Mouse (Mus musculus): ENCODE measurements at regions not wholly inside any gene's neighbourhood (a gene's known extent, or its start where the extent isn't known, plus 50 kb on each side); places are given as distances from the start of the nearest gene placed in this dataset.
A peak's percentile ranks its signal among the peaks of the same experiment; 100 is the strongest.

GRCm38 (mm10) chr10:95074381-95074780 is 129.7 kb upstream of the Plxnc1 start:
- H3K9me3 ChIP-seq (replicated peaks; ENCODE audit: control insufficient read depth, insufficient read depth, low read length, poor library complexity, severe bottlenecking), result no peaks in the 10 kb centered on the region
- H3K36me3 ChIP-seq (ENCODE audit: control insufficient read depth, insufficient read depth, low read length, poor library complexity, severe bottlenecking), result no peaks in the 10 kb centered on the region
- H3K27me3 ChIP-seq (ENCODE audit: control insufficient read depth, insufficient read depth, low read length, poor library complexity, severe bottlenecking), result no peaks in the 10 kb centered on the region
- no peak overlapping the region for H3K9ac ChIP-seq (ENCODE audit: low read depth, poor library complexity, severe bottlenecking)
- H3K4me3 ChIP-seq (ENCODE audit: low read depth, low read length), result no peak overlapping the region
- H3K27ac ChIP-seq (ENCODE audit: insufficient read depth, low read length), result no peak overlapping the region
- no peaks in the 10 kb centered on the region for H3K4me1 ChIP-seq (ENCODE audit: control insufficient read depth, insufficient read depth, low read length)
- TF ChIP-seq EP300 (IDR thresholded peaks at IDR 0.05; ENCODE audit: insufficient read depth, low read depth, low read length), result no peak
- TF ChIP-seq CTCF (IDR thresholded peaks at IDR 0.05; ENCODE audit: low read depth, low read length), result no peak
- no peak for TF ChIP-seq POLR2A (IDR thresholded peaks at IDR 0.05; ENCODE audit: insufficient read depth, low read length)

GRCm38 (mm10) chr10:95067971-95068370 is 123.3 kb upstream of the Plxnc1 start:
- Histone ChIP-seq H3K27ac (ENCODE audit: insufficient read depth, low read length) (no peak overlapping the region), H3K9ac (ENCODE audit: low read depth, poor library complexity, severe bottlenecking) (no peak overlapping the region), H3K4me1 (ENCODE audit: control insufficient read depth, insufficient read depth, low read length) (no peaks in the 10 kb centered on the region), H3K36me3 (ENCODE audit: control insufficient read depth, insufficient read depth, low read length, poor library complexity, severe bottlenecking) (no peaks in the 10 kb centered on the region), H3K27me3 (ENCODE audit: control insufficient read depth, insufficient read depth, low read length, poor library complexity, severe bottlenecking) (no peaks in the 10 kb centered on the region), H3K9me3 (replicated peaks; ENCODE audit: control insufficient read depth, insufficient read depth, low read length, poor library complexity, severe bottlenecking) (no peaks in the 10 kb centered on the region), H3K4me3 (ENCODE audit: low read depth, low read length) (no peak overlapping the region)
- no peak for TF ChIP-seq POLR2A (IDR thresholded peaks at IDR 0.05; ENCODE audit: insufficient read depth, low read length)
- no peak for TF ChIP-seq EP300 (IDR thresholded peaks at IDR 0.05; ENCODE audit: insufficient read depth, low read depth, low read length)
- TF ChIP-seq CTCF (IDR thresholded peaks at IDR 0.05; ENCODE audit: low read depth, low read length), result no peak

- no peak overlapping the region for H3K27ac ChIP-seq (ENCODE audit: insufficient read depth, low read length)
- H3K9ac ChIP-seq (ENCODE audit: low read depth, poor library complexity, severe bottlenecking), result no peak overlapping the region
- no peak overlapping the region for H3K4me3 ChIP-seq (ENCODE audit: low read depth, low read length)
- H3K36me3 ChIP-seq (ENCODE audit: control insufficient read depth, insufficient read depth, low read length, poor library complexity, severe bottlenecking), result no peaks in the 10 kb centered on the region
- no peaks in the 10 kb centered on the region for H3K9me3 ChIP-seq (replicated peaks; ENCODE audit: control insufficient read depth, insufficient read depth, low read length, poor library complexity, severe bottlenecking)
- TF ChIP-seq CTCF (IDR thresholded peaks at IDR 0.05; ENCODE audit: low read depth, low read length) (no peak), POLR2A (IDR thresholded peaks at IDR 0.05; ENCODE audit: insufficient read depth, low read length) (no peak)
- H3K4me1 ChIP-seq (ENCODE audit: control insufficient read depth, insufficient read depth, low read length), result no peaks in the 10 kb centered on the region
- no peaks in the 10 kb centered on the region for H3K27me3 ChIP-seq (ENCODE audit: control insufficient read depth, insufficient read depth, low read length, poor library complexity, severe bottlenecking)
Observed at GRCm38 (mm10) chr10:95066774-95067173, 122.1 kb upstream of the Plxnc1 start.

- Histone ChIP-seq H3K9ac (ENCODE audit: low read depth, poor library complexity, severe bottlenecking) (no peak overlapping the region), H3K9me3 (replicated peaks; ENCODE audit: control insufficient read depth, insufficient read depth, low read length, poor library complexity, severe bottlenecking) (no peaks in the 10 kb centered on the region; the same call in 1 of the 2 replicates), H3K27me3 (ENCODE audit: control insufficient read depth, insufficient read depth, low read length, poor library complexity, severe bottlenecking) (no peaks in the 10 kb centered on the region; the same call in 1 of the 2 replicates), H3K27ac (ENCODE audit: insufficient read depth, low read length) (peak overlapping the region; percentile 75), H3K36me3 (ENCODE audit: control insufficient read depth, insufficient read depth, low read length, poor library complexity, severe bottlenecking) (no peaks in the 10 kb centered on the region), H3K4me1 (ENCODE audit: control insufficient read depth, insufficient read depth, low read length) (peaks cover 5% of the 10 kb centered on the region), H3K4me3 (ENCODE audit: low read depth, low read length) (peak overlapping the region; percentile 2; the same call in 1 of the 2 replicates)
- TF ChIP-seq POLR2A (IDR thresholded peaks at IDR 0.05; ENCODE audit: insufficient read depth, low read length) (no peak), CTCF (IDR thresholded peaks at IDR 0.05; ENCODE audit: low read depth, low read length) (no peak), EP300 (IDR thresholded peaks at IDR 0.05; ENCODE audit: insufficient read depth, low read depth, low read length) (no peak)
Observed at GRCm38 (mm10) chr10:95059486-95060091, 115.0 kb upstream of the Plxnc1 start.

- Histone ChIP-seq H3K4me1 (ENCODE audit: control insufficient read depth, insufficient read depth, low read length) (peaks cover 5% of the 10 kb centered on the region), H3K9me3 (replicated peaks; ENCODE audit: control insufficient read depth, insufficient read depth, low read length, poor library complexity, severe bottlenecking) (no peaks in the 10 kb centered on the region; the same call in 1 of the 2 replicates), H3K4me3 (ENCODE audit: low read depth, low read length) (no peak overlapping the region), H3K27ac (ENCODE audit: insufficient read depth, low read length) (peak overlapping the region; percentile 75), H3K9ac (ENCODE audit: low read depth, poor library complexity, severe bottlenecking) (no peak overlapping the region), H3K27me3 (ENCODE audit: control insufficient read depth, insufficient read depth, low read length, poor library complexity, severe bottlenecking) (no peaks in the 10 kb centered on the region; the same call in 1 of the 2 replicates), H3K36me3 (ENCODE audit: control insufficient read depth, insufficient read depth, low read length, poor library complexity, severe bottlenecking) (no peaks in the 10 kb centered on the region)
- no peak for TF ChIP-seq EP300 (IDR thresholded peaks at IDR 0.05; ENCODE audit: insufficient read depth, low read depth, low read length)
- no peak for TF ChIP-seq CTCF (IDR thresholded peaks at IDR 0.05; ENCODE audit: low read depth, low read length)
- no peak for TF ChIP-seq POLR2A (IDR thresholded peaks at IDR 0.05; ENCODE audit: insufficient read depth, low read length)
Observed at GRCm38 (mm10) chr10:95059078-95059477, 114.4 kb upstream of the Plxnc1 start.

- TF ChIP-seq CTCF (IDR thresholded peaks at IDR 0.05; ENCODE audit: low read depth, low read length) (no peak), EP300 (IDR thresholded peaks at IDR 0.05; ENCODE audit: insufficient read depth, low read depth, low read length) (no peak), POLR2A (IDR thresholded peaks at IDR 0.05; ENCODE audit: insufficient read depth, low read length) (no peak)
- no peaks in the 10 kb centered on the region; the same call in 1 of the 2 replicates for H3K9me3 ChIP-seq (replicated peaks; ENCODE audit: control insufficient read depth, insufficient read depth, low read length, poor library complexity, severe bottlenecking)
Observed at GRCm38 (mm10) chr10:95057051-95057714, 112.5 kb upstream of the Plxnc1 start.

More at GRCm38 (mm10) chr10:95057051-95057714, 112.5 kb upstream of the Plxnc1 start:
- Histone ChIP-seq H3K9ac (ENCODE audit: low read depth, poor library complexity, severe bottlenecking) (no peak overlapping the region), H3K36me3 (ENCODE audit: control insufficient read depth, insufficient read depth, low read length, poor library complexity, severe bottlenecking) (no peaks in the 10 kb centered on the region), H3K4me3 (ENCODE audit: low read depth, low read length) (no peak overlapping the region), H3K27ac (ENCODE audit: insufficient read depth, low read length) (no peak overlapping the region), H3K27me3 (ENCODE audit: control insufficient read depth, insufficient read depth, low read length, poor library complexity, severe bottlenecking) (no peaks in the 10 kb centered on the region; the same call in 1 of the 2 replicates), H3K4me1 (ENCODE audit: control insufficient read depth, insufficient read depth, low read length) (peaks cover 5% of the 10 kb centered on the region)

Data from ES-Bruce4 (cell line).